Mouse (Mus musculus) adrenal gland, postnatal 10 days (tissue): ENCODE data around the gene Rnf6. TPM values are rescaled to one million over a fixed set of nuclear protein-coding genes. Genes with fewer than 3 reads are reported as not detected.

Source experiments
- total RNA-seq, 2 experiments: library from RNA; stranded (reverse); gene quantifications; 2 replicates each; pipeline ENCODE4 v1.2.3; 2021

Gene Rnf6
- total RNA-seq, 2 experiments from 2014 or later = 48.6 to 49.4 TPM

Other genes starting within 250 kb of the Rnf6 start
- 10 to 100 TPM in 1 of 2 experiments, 1 to 10 TPM in 1; 9.5 to 20.9 TPM for gene Cyp3a25, start 211.9 kb downstream of the Rnf6 start, total RNA-seq
- 1 to 10 TPM; 1.4 to 2.2 TPM for gene Cyp3a59, start 142.3 kb downstream of the Rnf6 start, total RNA-seq
- not detected for gene Gm5565, start 61.0 kb downstream of the Rnf6 start, total RNA-seq
- gene Gm6309, start 50.8 kb downstream of the Rnf6 start, total RNA-seq = not detected
- gene 1700001J03Rik, start 36.3 kb downstream of the Rnf6 start, total RNA-seq = 1 to 10 TPM in 1 of 2 experiments, under 1 TPM in 1; 0.48 to 1.6 TPM
- gene Cdk8, start 9.7 kb upstream of the Rnf6 start, total RNA-seq = 10 to 100 TPM; 48.6 to 62.1 TPM
- gene Wasf3, start 163.4 kb upstream of the Rnf6 start, total RNA-seq = 10 to 100 TPM; 13.8 to 14.0 TPM